Mouse (Mus musculus) fibroblast of lung, adult 2 months (primary cell): ENCODE data around the gene Vmn1r139.
"Not testable (repeated sequence)": the region's sequence is repeated elsewhere in the genome, so short reads cannot be mapped to it uniquely, and the experiment has no call there.

Source experiments
- DNase-seq: peaks from one replicate; pipeline ENCODE4 v3.0.0-alpha.2; 2011; ENCODE audit warnings: low read depth

The Vmn1r139 gene

GRCm38 (mm10) chr7:22068757-22069156 lies at the start of gene Vmn1r139:
Gene Vmn1r139, plus strand, starts transcription at chr7:22069057.
- DNase-seq = not testable (repeated sequence)

GRCm38 (mm10) chr7:22028797-22029196 lies 40.1 kb upstream of the Vmn1r139 start, which contains the start of gene Vmn1r138:
Gene Vmn1r138, minus strand, starts transcription at chr7:22028897.
- DNase-seq = not testable (repeated sequence)

- DNase-seq = not testable (repeated sequence)
Measured at GRCm38 (mm10) chr7:22056205-22056604, 12.7 kb upstream of the Vmn1r139 start, which contains the start of gene Gm6176. Gene Gm6176, minus strand, starts transcription at chr7:22056305.

GRCm38 (mm10) chr7:22118145-22118544 lies 49.3 kb downstream of the Vmn1r139 start, which contains the start of gene Gm16451:
Gene Gm16451, minus strand, starts transcription at chr7:22118245.
- not testable (repeated sequence) for DNase-seq

- DNase-seq = not testable (repeated sequence)
Measured at GRCm38 (mm10) chr7:22134641-22135040, 65.8 kb downstream of the Vmn1r139 start, which contains the start of gene Gm10666. Gene Gm10666, minus strand, starts transcription at chr7:22134741.
